Mouse (Mus musculus) limb, embryonic 15.5 days (tissue): Measurements from ENCODE around the gene Atg10. TPM values are rescaled to one million over a fixed set of nuclear protein-coding genes. Genes with fewer than 3 reads are reported as not detected.

ENCODE experiments used
- ATAC-seq: fragments of 200-750 bp; cut with Nextera tagmentation; 2 replicates; pipeline ENCODE4 v1.8.0; 2017; ENCODE audit warnings: low read depth, moderate TSS enrichment; ENCODE audit not compliant: insufficient number of reproducible peaks, low FRiP score, low TSS enrichment
- H3K27ac ChIP-seq: fragments of 300-500 bp; sonication (generic); 2 replicates; pipeline ENCODE4 v1.5.1; 2015; ENCODE audit warnings: moderate library complexity, mild to moderate bottlenecking, inconsistent platforms
- H3K27me3 ChIP-seq: fragments of 300-500 bp; sonication (generic); 2 replicates; pipeline ENCODE4 v1.6.1; 2015; ENCODE audit warnings: inconsistent platforms
- H3K36me3 ChIP-seq: fragments of 300-500 bp; sonication (generic); 2 replicates; pipeline ENCODE4 v1.6.1; 2015; ENCODE audit warnings: inconsistent platforms
- H3K4me1 ChIP-seq: fragments of 300-500 bp; sonication (generic); 2 replicates; pipeline ENCODE4 v1.6.1; 2015; ENCODE audit warnings: inconsistent platforms
- H3K4me2 ChIP-seq: fragments of 300-500 bp; sonication (generic); 2 replicates; pipeline ENCODE4 v1.6.1; 2015; ENCODE audit warnings: mild to moderate bottlenecking, inconsistent platforms
- H3K4me3 ChIP-seq: fragments of 300-500 bp; sonication (generic); 2 replicates; pipeline ENCODE4 v1.5.1; 2015; ENCODE audit warnings: mild to moderate bottlenecking, inconsistent platforms
- H3K9ac ChIP-seq: fragments of 300-500 bp; sonication (generic); 2 replicates; pipeline ENCODE4 v1.6.1; 2015; ENCODE audit warnings: inconsistent platforms
- H3K9me3 ChIP-seq: fragments of 300-500 bp; sonication (generic); 2 replicates; pipeline ENCODE4 v1.6.1; 2016; ENCODE audit warnings: inconsistent platforms
- WGBS: fragments of 180-500 bp; shearing (Covaris S2); methylation state at CpG from one replicate; pipeline ENCODE4 v1.1.7; 2015; 5-methylcytosine and 5-hydroxymethylcytosine counted together
- polyA plus RNA-seq: library from polyadenylated mRNA; unstranded; fragments of >200 nt; fragmentation: Nextera tagmentation; extraction: Ambion mirVana; gene quantifications from 2 replicates; pipeline ENCODE4 v1.2.1, GENCODE M21; 2015

The Atg10 gene
- polyA plus RNA-seq, 1 experiment from 2014 or later, result 17.8 TPM

- H3K9me3 ChIP-seq, result no peaks in the 10 kb centered on the region
- ATAC-seq, result no peak
- no peaks in the 10 kb centered on the region for H3K4me1 ChIP-seq
- H3K9ac ChIP-seq, result no peak overlapping the region
- WGBS, result 96% methylated on average over 2 of the region's 2 CpGs
- H3K36me3 ChIP-seq, result no peaks in the 10 kb centered on the region
- H3K4me3 ChIP-seq, result no peak overlapping the region
- no peaks in the 10 kb centered on the region for H3K27me3 ChIP-seq
- H3K27ac ChIP-seq, result no peak overlapping the region
- H3K4me2 ChIP-seq, result no peak overlapping the region
Measured at GRCm38 (mm10) chr13:91156949-91157348, 66.8 kb downstream of the Atg10 start.

GRCm38 (mm10) chr13:91156308-91156707, 67.5 kb downstream of the Atg10 start:
- no peaks in the 10 kb centered on the region for H3K36me3 ChIP-seq
- no peak overlapping the region for H3K4me3 ChIP-seq
- H3K9me3 ChIP-seq, result no peaks in the 10 kb centered on the region
- no peak overlapping the region for H3K27ac ChIP-seq
- whole genome bisulfite sequencing, result 81% methylated on average over 5 of the region's 5 CpGs
- no peak overlapping the region for H3K9ac ChIP-seq
- no peak for ATAC-seq
- H3K4me2 ChIP-seq, result no peak overlapping the region
- H3K4me1 ChIP-seq, result no peaks in the 10 kb centered on the region
- no peaks in the 10 kb centered on the region for H3K27me3 ChIP-seq

GRCm38 (mm10) chr13:91155429-91156207, 68.2 kb downstream of the Atg10 start:
- Histone ChIP-seq H3K27me3 (no peaks in the 10 kb centered on the region), H3K4me1 (no peaks in the 10 kb centered on the region), H3K4me3 (no peak overlapping the region), H3K4me2 (no peak overlapping the region), H3K36me3 (no peaks in the 10 kb centered on the region), H3K27ac (no peak overlapping the region), H3K9ac (no peak overlapping the region), H3K9me3 (no peaks in the 10 kb centered on the region)
- 76% methylated on average over 4 of the region's 4 CpGs for WGBS
- ATAC-seq, result no peak

- no peak overlapping the region for H3K9ac ChIP-seq
- H3K36me3 ChIP-seq, result no peaks in the 10 kb centered on the region
- no peaks in the 10 kb centered on the region for H3K9me3 ChIP-seq
- H3K4me3 ChIP-seq, result no peak overlapping the region
- WGBS, result 70% methylated on average over 7 of the region's 7 CpGs
- no peak overlapping the region for H3K4me2 ChIP-seq
- no peak for ATAC-seq
- no peak overlapping the region for H3K27ac ChIP-seq
- no peaks in the 10 kb centered on the region for H3K27me3 ChIP-seq
- no peaks in the 10 kb centered on the region for H3K4me1 ChIP-seq
Measured at GRCm38 (mm10) chr13:91154622-91155021, 69.1 kb downstream of the Atg10 start.

- Histone ChIP-seq H3K27me3 (no peaks in the 10 kb centered on the region), H3K36me3 (no peaks in the 10 kb centered on the region), H3K9ac (no peak overlapping the region), H3K9me3 (no peaks in the 10 kb centered on the region), H3K4me3 (no peak overlapping the region), H3K27ac (no peak overlapping the region), H3K4me1 (no peaks in the 10 kb centered on the region), H3K4me2 (no peak overlapping the region)
- ATAC-seq, result no peak
Measured at GRCm38 (mm10) chr13:91136337-91136736, 87.4 kb downstream of the Atg10 start.

- H3K27me3 ChIP-seq, result no peaks in the 10 kb centered on the region
- no peak for ATAC-seq
- no peak overlapping the region for H3K4me2 ChIP-seq
- peaks cover 5% of the 10 kb centered on the region; the same call in 1 of the 2 replicates for H3K4me1 ChIP-seq
- 38% methylated on average over 5 of the region's 5 CpGs for WGBS
- H3K4me3 ChIP-seq, result no peak overlapping the region
- H3K9ac ChIP-seq, result no peak overlapping the region
- no peaks in the 10 kb centered on the region for H3K36me3 ChIP-seq
- no peaks in the 10 kb centered on the region for H3K9me3 ChIP-seq
- no peak overlapping the region for H3K27ac ChIP-seq
Measured at GRCm38 (mm10) chr13:91133334-91133890, 90.4 kb downstream of the Atg10 start.

GRCm38 (mm10) chr13:91129071-91129470, 94.7 kb downstream of the Atg10 start:
- Histone ChIP-seq H3K27me3 (no peaks in the 10 kb centered on the region), H3K4me1 (peaks cover 8% of the 10 kb centered on the region; the same call in 1 of the 2 replicates), H3K9me3 (no peaks in the 10 kb centered on the region), H3K36me3 (no peaks in the 10 kb centered on the region), H3K4me3 (no peak overlapping the region), H3K4me2 (no peak overlapping the region), H3K27ac (no peak overlapping the region), H3K9ac (no peak overlapping the region)
- 36% methylated on average over 7 of the region's 7 CpGs for WGBS
- no peak for ATAC-seq

- H3K27ac ChIP-seq, result no peak overlapping the region
- no peak overlapping the region for H3K9ac ChIP-seq
Measured at GRCm38 (mm10) chr13:91128581-91128980, 95.2 kb downstream of the Atg10 start.

GRCm38 (mm10) chr13:91118156-91118555, 105.6 kb downstream of the Atg10 start:
- no peak overlapping the region for H3K27ac ChIP-seq
- no peaks in the 10 kb centered on the region for H3K9me3 ChIP-seq
- H3K4me3 ChIP-seq, result no peak overlapping the region
- H3K9ac ChIP-seq, result no peak overlapping the region
- WGBS, result 68% methylated on average over 4 of the region's 4 CpGs
- ATAC-seq, result no peak
- H3K27me3 ChIP-seq, result no peaks in the 10 kb centered on the region
- H3K4me1 ChIP-seq, result no peaks in the 10 kb centered on the region
- no peaks in the 10 kb centered on the region for H3K36me3 ChIP-seq
- no peak overlapping the region for H3K4me2 ChIP-seq

More at GRCm38 (mm10) chr13:91128581-91128980, 95.2 kb downstream of the Atg10 start:
- H3K4me3 ChIP-seq, result no peak overlapping the region
- peaks cover 8% of the 10 kb centered on the region; the same call in 1 of the 2 replicates for H3K4me1 ChIP-seq
- WGBS, result 65% methylated on average over 1 of the region's 1 CpGs
- no peak for ATAC-seq
- no peaks in the 10 kb centered on the region for H3K9me3 ChIP-seq
- no peaks in the 10 kb centered on the region for H3K36me3 ChIP-seq
- H3K27me3 ChIP-seq, result no peaks in the 10 kb centered on the region
- no peak overlapping the region for H3K4me2 ChIP-seq

- Histone ChIP-seq H3K4me2 (no peak overlapping the region), H3K9ac (no peak overlapping the region), H3K4me3 (no peak overlapping the region), H3K36me3 (no peaks in the 10 kb centered on the region), H3K27me3 (no peaks in the 10 kb centered on the region), H3K4me1 (no peaks in the 10 kb centered on the region), H3K27ac (no peak overlapping the region), H3K9me3 (no peaks in the 10 kb centered on the region)
- no peak for ATAC-seq
- 87% methylated on average over 3 of the region's 3 CpGs for WGBS
Measured at GRCm38 (mm10) chr13:91114880-91115279, 108.9 kb downstream of the Atg10 start.

- 90% methylated on average over 9 of the region's 9 CpGs for whole genome bisulfite sequencing
- no peak overlapping the region for H3K4me2 ChIP-seq
- ATAC-seq, result no peak
Measured at GRCm38 (mm10) chr13:91107308-91107946, 116.3 kb downstream of the Atg10 start.

GRCm38 (mm10) chr13:91102238-91102637, 121.5 kb downstream of the Atg10 start:
- H3K4me3 ChIP-seq, result no peak overlapping the region
- no peak overlapping the region for H3K9ac ChIP-seq
- H3K27ac ChIP-seq, result no peak overlapping the region
- no peaks in the 10 kb centered on the region for H3K27me3 ChIP-seq
- H3K4me1 ChIP-seq, result no peaks in the 10 kb centered on the region
- ATAC-seq, result no peak
- H3K9me3 ChIP-seq, result no peaks in the 10 kb centered on the region
- no peak overlapping the region for H3K4me2 ChIP-seq
- H3K36me3 ChIP-seq, result no peaks in the 10 kb centered on the region; the same call in 1 of the 2 replicates
- 79% methylated on average over 3 of the region's 3 CpGs for WGBS

More at GRCm38 (mm10) chr13:91107308-91107946, 116.3 kb downstream of the Atg10 start:
- no peaks in the 10 kb centered on the region for H3K36me3 ChIP-seq
- H3K27ac ChIP-seq, result no peak overlapping the region
- H3K27me3 ChIP-seq, result no peaks in the 10 kb centered on the region
- no peaks in the 10 kb centered on the region for H3K4me1 ChIP-seq
- no peaks in the 10 kb centered on the region for H3K9me3 ChIP-seq
- H3K4me3 ChIP-seq, result no peak overlapping the region
- H3K9ac ChIP-seq, result no peak overlapping the region
